Mouse (Mus musculus): ENCODE results near the gene Exoc6b. TPM values are rescaled to one million over a fixed set of nuclear protein-coding genes. Genes with fewer than 3 reads are reported as not detected.

Gene Exoc6b
- polyA plus RNA-seq, 1 experiment, result 41.9 TPM

GRCm38 (mm10) chr6:84661451-84662112, 407.7 kb downstream of the Exoc6b start:
- H3K27ac ChIP-seq (ENCODE audit: insufficient read depth, low read length), result no peak overlapping the region

GRCm38 (mm10) chr6:84660982-84661381, 408.3 kb downstream of the Exoc6b start:
- no peaks in the 10 kb centered on the region for H3K4me1 ChIP-seq (ENCODE audit: control insufficient read depth, insufficient read depth, low read length)

More at GRCm38 (mm10) chr6:84661451-84662112, 407.7 kb downstream of the Exoc6b start:
- H3K9me3 ChIP-seq (replicated peaks; ENCODE audit: control insufficient read depth, insufficient read depth, low read length, poor library complexity, severe bottlenecking), result no peaks in the 10 kb centered on the region
- H3K9ac ChIP-seq (ENCODE audit: low read depth, poor library complexity, severe bottlenecking), result no peak overlapping the region
- H3K36me3 ChIP-seq (ENCODE audit: control insufficient read depth, insufficient read depth, low read length, poor library complexity, severe bottlenecking), result no peaks in the 10 kb centered on the region
- H3K27me3 ChIP-seq (ENCODE audit: control insufficient read depth, insufficient read depth, low read length, poor library complexity, severe bottlenecking), result no peaks in the 10 kb centered on the region
- H3K4me1 ChIP-seq (ENCODE audit: control insufficient read depth, insufficient read depth, low read length), result no peaks in the 10 kb centered on the region
- H3K4me3 ChIP-seq (ENCODE audit: low read depth, low read length), result no peak overlapping the region
- TF ChIP-seq EP300 (IDR thresholded peaks at IDR 0.05; ENCODE audit: insufficient read depth, low read depth, low read length), result no peak
- TF ChIP-seq POLR2A (IDR thresholded peaks at IDR 0.05; ENCODE audit: insufficient read depth, low read length), result no peak
- TF ChIP-seq CTCF (IDR thresholded peaks at IDR 0.05; ENCODE audit: low read depth, low read length), result no peak

GRCm38 (mm10) chr6:84657091-84657490, 412.2 kb downstream of the Exoc6b start:
- Histone ChIP-seq H3K9ac (ENCODE audit: low read depth, poor library complexity, severe bottlenecking) (no peak overlapping the region), H3K9me3 (replicated peaks; ENCODE audit: control insufficient read depth, insufficient read depth, low read length, poor library complexity, severe bottlenecking) (no peaks in the 10 kb centered on the region), H3K27me3 (ENCODE audit: control insufficient read depth, insufficient read depth, low read length, poor library complexity, severe bottlenecking) (no peaks in the 10 kb centered on the region), H3K4me3 (ENCODE audit: low read depth, low read length) (no peak overlapping the region), H3K36me3 (ENCODE audit: control insufficient read depth, insufficient read depth, low read length, poor library complexity, severe bottlenecking) (no peaks in the 10 kb centered on the region), H3K27ac (ENCODE audit: insufficient read depth, low read length) (no peak overlapping the region), H3K4me1 (ENCODE audit: control insufficient read depth, insufficient read depth, low read length) (no peaks in the 10 kb centered on the region)
- TF ChIP-seq POLR2A (IDR thresholded peaks at IDR 0.05; ENCODE audit: insufficient read depth, low read length), result no peak
- TF ChIP-seq EP300 (IDR thresholded peaks at IDR 0.05; ENCODE audit: insufficient read depth, low read depth, low read length), result no peak
- TF ChIP-seq CTCF (IDR thresholded peaks at IDR 0.05; ENCODE audit: low read depth, low read length), result no peak

More at GRCm38 (mm10) chr6:84660982-84661381, 408.3 kb downstream of the Exoc6b start:
- TF ChIP-seq POLR2A (IDR thresholded peaks at IDR 0.05; ENCODE audit: insufficient read depth, low read length), result no peak
- TF ChIP-seq CTCF (IDR thresholded peaks at IDR 0.05; ENCODE audit: low read depth, low read length), result no peak
- no peak for TF ChIP-seq EP300 (IDR thresholded peaks at IDR 0.05; ENCODE audit: insufficient read depth, low read depth, low read length)
- H3K36me3 ChIP-seq (ENCODE audit: control insufficient read depth, insufficient read depth, low read length, poor library complexity, severe bottlenecking), result no peaks in the 10 kb centered on the region
- H3K9me3 ChIP-seq (replicated peaks; ENCODE audit: control insufficient read depth, insufficient read depth, low read length, poor library complexity, severe bottlenecking), result no peaks in the 10 kb centered on the region
- no peak overlapping the region for H3K27ac ChIP-seq (ENCODE audit: insufficient read depth, low read length)
- no peak overlapping the region for H3K4me3 ChIP-seq (ENCODE audit: low read depth, low read length)
- no peaks in the 10 kb centered on the region for H3K27me3 ChIP-seq (ENCODE audit: control insufficient read depth, insufficient read depth, low read length, poor library complexity, severe bottlenecking)
- H3K9ac ChIP-seq (ENCODE audit: low read depth, poor library complexity, severe bottlenecking), result no peak overlapping the region

GRCm38 (mm10) chr6:84656680-84657079, 412.6 kb downstream of the Exoc6b start:
- no peaks in the 10 kb centered on the region for H3K4me1 ChIP-seq (ENCODE audit: control insufficient read depth, insufficient read depth, low read length)
- H3K27ac ChIP-seq (ENCODE audit: insufficient read depth, low read length), result no peak overlapping the region
- no peaks in the 10 kb centered on the region for H3K27me3 ChIP-seq (ENCODE audit: control insufficient read depth, insufficient read depth, low read length, poor library complexity, severe bottlenecking)
- TF ChIP-seq CTCF (IDR thresholded peaks at IDR 0.05; ENCODE audit: low read depth, low read length) (no peak), EP300 (IDR thresholded peaks at IDR 0.05; ENCODE audit: insufficient read depth, low read depth, low read length) (no peak), POLR2A (IDR thresholded peaks at IDR 0.05; ENCODE audit: insufficient read depth, low read length) (no peak)
- no peak overlapping the region for H3K9ac ChIP-seq (ENCODE audit: low read depth, poor library complexity, severe bottlenecking)
- H3K36me3 ChIP-seq (ENCODE audit: control insufficient read depth, insufficient read depth, low read length, poor library complexity, severe bottlenecking), result no peaks in the 10 kb centered on the region
- H3K9me3 ChIP-seq (replicated peaks; ENCODE audit: control insufficient read depth, insufficient read depth, low read length, poor library complexity, severe bottlenecking), result no peaks in the 10 kb centered on the region
- no peak overlapping the region for H3K4me3 ChIP-seq (ENCODE audit: low read depth, low read length)

GRCm38 (mm10) chr6:84651902-84652301, 417.4 kb downstream of the Exoc6b start:
- no peaks in the 10 kb centered on the region for H3K36me3 ChIP-seq (ENCODE audit: control insufficient read depth, insufficient read depth, low read length, poor library complexity, severe bottlenecking)
- no peaks in the 10 kb centered on the region for H3K4me1 ChIP-seq (ENCODE audit: control insufficient read depth, insufficient read depth, low read length)
- H3K4me3 ChIP-seq (ENCODE audit: low read depth, low read length), result no peak overlapping the region
- TF ChIP-seq CTCF (IDR thresholded peaks at IDR 0.05; ENCODE audit: low read depth, low read length) (no peak), POLR2A (IDR thresholded peaks at IDR 0.05; ENCODE audit: insufficient read depth, low read length) (no peak), EP300 (IDR thresholded peaks at IDR 0.05; ENCODE audit: insufficient read depth, low read depth, low read length) (no peak)
- H3K9me3 ChIP-seq (replicated peaks; ENCODE audit: control insufficient read depth, insufficient read depth, low read length, poor library complexity, severe bottlenecking), result no peaks in the 10 kb centered on the region
- no peak overlapping the region for H3K9ac ChIP-seq (ENCODE audit: low read depth, poor library complexity, severe bottlenecking)
- H3K27me3 ChIP-seq (ENCODE audit: control insufficient read depth, insufficient read depth, low read length, poor library complexity, severe bottlenecking), result no peaks in the 10 kb centered on the region
- H3K27ac ChIP-seq (ENCODE audit: insufficient read depth, low read length), result no peak overlapping the region

GRCm38 (mm10) chr6:84647197-84647596, 422.1 kb downstream of the Exoc6b start:
- Histone ChIP-seq H3K36me3 (ENCODE audit: control insufficient read depth, insufficient read depth, low read length, poor library complexity, severe bottlenecking) (no peaks in the 10 kb centered on the region), H3K9me3 (replicated peaks; ENCODE audit: control insufficient read depth, insufficient read depth, low read length, poor library complexity, severe bottlenecking) (no peaks in the 10 kb centered on the region), H3K4me1 (ENCODE audit: control insufficient read depth, insufficient read depth, low read length) (no peaks in the 10 kb centered on the region), H3K27me3 (ENCODE audit: control insufficient read depth, insufficient read depth, low read length, poor library complexity, severe bottlenecking) (no peaks in the 10 kb centered on the region), H3K27ac (ENCODE audit: insufficient read depth, low read length) (no peak overlapping the region), H3K4me3 (ENCODE audit: low read depth, low read length) (no peak overlapping the region), H3K9ac (ENCODE audit: low read depth, poor library complexity, severe bottlenecking) (no peak overlapping the region)
- TF ChIP-seq CTCF (IDR thresholded peaks at IDR 0.05; ENCODE audit: low read depth, low read length), result no peak
- no peak for TF ChIP-seq EP300 (IDR thresholded peaks at IDR 0.05; ENCODE audit: insufficient read depth, low read depth, low read length)
- TF ChIP-seq POLR2A (IDR thresholded peaks at IDR 0.05; ENCODE audit: insufficient read depth, low read length), result no peak
